Mouse (Mus musculus) hindbrain, postnatal 0 days (tissue): Measurements from ENCODE around the gene Abhd2. TPM values are rescaled to one million over a fixed set of nuclear protein-coding genes. Genes with fewer than 3 reads are reported as not detected.

Source experiments
- ATAC-seq: fragments of 200-750 bp; cut with Nextera tagmentation; 2 replicates; pipeline ENCODE4 v1.8.0; 2017; ENCODE audit warnings: mild to moderate bottlenecking, moderate TSS enrichment, moderate library complexity
- DNase-seq: peaks from one replicate; pipeline ENCODE4 v3.0.0-alpha.2; 2015; ENCODE audit warnings: low spot score
- H3K27ac ChIP-seq: fragments of 300-500 bp; sonication (generic); 2 replicates; pipeline ENCODE4 v1.5.1; 2014; ENCODE audit warnings: mild to moderate bottlenecking
- H3K27me3 ChIP-seq: fragments of 300-500 bp; sonication (generic); 2 replicates; pipeline ENCODE4 v1.6.1; 2014; ENCODE audit warnings: low read length, mixed read lengths; ENCODE audit not compliant: insufficient read depth
- H3K36me3 ChIP-seq: fragments of 300-500 bp; sonication (generic); 2 replicates; pipeline ENCODE4 v1.6.1; 2014; ENCODE audit warnings: low read length, mixed read lengths; ENCODE audit not compliant: insufficient read depth
- H3K4me1 ChIP-seq: fragments of 300-500 bp; sonication (generic); 2 replicates; pipeline ENCODE4 v1.6.1; 2014; ENCODE audit warnings: antibody characterized with exemption, low read length, mixed read lengths; ENCODE audit not compliant: insufficient read depth
- H3K4me2 ChIP-seq: fragments of 300-500 bp; sonication (generic); 2 replicates; pipeline ENCODE4 v1.6.1; 2014; ENCODE audit warnings: low read depth, mild to moderate bottlenecking, low read length, moderate library complexity, mixed read lengths
- H3K4me3 ChIP-seq: fragments of 300-500 bp; sonication (generic); 2 replicates; pipeline ENCODE4 v1.5.1; 2014; ENCODE audit warnings: low read length
- H3K9ac ChIP-seq: fragments of 300-500 bp; sonication (generic); replicated peaks from 2 replicates; pipeline ENCODE4 v1.6.1; 2014; ENCODE audit warnings: mild to moderate bottlenecking, low read length, moderate library complexity, mixed read lengths
- H3K9me3 ChIP-seq: fragments of 300-500 bp; sonication (generic); 2 replicates; pipeline ENCODE4 v1.6.1; 2016; ENCODE audit warnings: low read length, mixed read lengths
- CTCF ChIP-seq: IDR thresholded peaks from 2 replicates; pipeline ENCODE4 v1.5.1; 2016; ENCODE audit warnings: antibody characterized with exemption, control low read depth, low read depth
- WGBS: fragments of 180-500 bp; shearing (Covaris S2); extraction: QIAGEN DNeasy Blood & Tissue Kit; methylation state at CpG from one replicate; pipeline ENCODE4 v1.1.7; 2014; 5-methylcytosine and 5-hydroxymethylcytosine counted together
- polyA plus RNA-seq: library from polyadenylated mRNA; unstranded; fragments of >200 nt; fragmentation: Nextera tagmentation; extraction: Ambion mirVana; gene quantifications from 2 replicates; pipeline ENCODE4 v1.2.1, GENCODE M21; 2015
- total RNA-seq: library from RNA; depleted of rRNA; stranded (reverse); fragments of >200 nt; gene quantifications from 2 replicates; pipeline ENCODE4 v1.2.3, GENCODE M21; 2014

Abhd2 gene
- total and polyA plus RNA-seq, 2 experiments from 2014 or later, result 23.9 to 92.3 TPM

- Histone ChIP-seq H3K9ac (no peak overlapping the region), H3K4me3 (no peak overlapping the region), H3K27me3 (no peaks in the 10 kb centered on the region), H3K27ac (no peak overlapping the region), H3K4me1 (peaks cover 5% of the 10 kb centered on the region; the same call in 1 of the 2 replicates), H3K4me2 (no peak overlapping the region), H3K36me3 (no peaks in the 10 kb centered on the region), H3K9me3 (no peaks in the 10 kb centered on the region)
- DNase-seq, result no peak
- TF ChIP-seq CTCF, result no peak
- ATAC-seq, result no peak
- 89% methylated on average over 10 of the region's 10 CpGs for WGBS
Observed at GRCm38 (mm10) chr7:79232048-79232447, 41.0 kb upstream of the Abhd2 start.

DNA sequence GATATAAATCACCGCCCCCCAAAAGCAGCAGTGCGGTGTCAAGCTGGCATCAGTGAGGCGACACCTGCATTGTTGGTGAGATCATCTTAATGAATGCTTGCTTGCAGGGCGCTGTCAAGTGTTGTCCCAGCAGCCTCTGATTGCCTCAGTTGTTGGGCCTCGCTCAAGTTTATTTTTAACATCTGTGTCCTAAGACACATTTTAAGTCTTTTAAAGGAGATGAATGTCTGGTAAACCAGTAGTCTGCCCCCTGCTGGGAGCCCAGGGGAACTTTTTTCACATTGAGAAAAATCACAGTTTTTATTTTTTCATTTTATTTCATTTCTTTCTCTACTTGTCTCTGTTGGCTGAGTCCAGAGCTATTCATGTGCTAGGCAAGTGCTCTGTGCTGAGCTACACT, 34.3 kb upstream of the Abhd2 start:
- 78% methylated on average over 5 of the region's 5 CpGs for WGBS
- Histone ChIP-seq H3K4me1 (no peaks in the 10 kb centered on the region), H3K9me3 (no peaks in the 10 kb centered on the region), H3K9ac (no peak overlapping the region), H3K27me3 (no peaks in the 10 kb centered on the region), H3K27ac (no peak overlapping the region), H3K4me3 (no peak overlapping the region), H3K4me2 (no peak overlapping the region), H3K36me3 (no peaks in the 10 kb centered on the region)
- ATAC-seq (no peak), DNase-seq (peak; percentile 41)
- peak; percentile 66 for TF ChIP-seq CTCF

DNA sequence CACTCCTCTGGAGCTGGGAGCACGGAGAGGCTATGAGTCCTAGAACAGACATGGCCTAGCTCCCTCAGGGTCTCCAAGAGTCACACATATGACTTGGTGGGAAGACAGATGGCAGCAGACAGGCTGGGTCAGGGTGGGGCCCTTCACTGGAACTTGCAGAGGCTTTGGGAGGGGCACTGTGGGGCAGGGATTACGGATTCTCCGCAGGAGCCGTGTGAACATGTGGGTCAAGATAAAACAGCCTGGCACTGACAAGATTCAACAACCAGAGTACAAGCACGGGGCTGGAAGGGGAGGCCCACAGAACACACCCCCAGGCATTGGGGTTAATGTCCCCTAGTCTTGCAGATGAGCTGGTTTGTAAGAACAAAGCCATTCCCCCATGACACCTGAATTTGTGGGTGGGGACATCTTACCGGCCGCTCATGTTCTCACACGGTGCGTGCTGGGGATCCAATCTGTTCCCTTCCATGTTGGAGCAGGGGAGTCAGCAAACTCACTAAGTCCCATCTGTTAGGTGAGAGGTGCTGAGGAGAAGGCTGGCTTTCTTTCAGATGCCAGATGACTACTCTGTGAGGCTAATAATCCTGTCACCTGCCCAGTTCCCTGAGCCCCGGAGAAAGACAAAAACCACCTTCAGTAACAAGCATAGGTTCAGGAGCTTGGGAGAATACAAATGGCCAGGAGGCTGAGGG, 30.9 kb upstream of the Abhd2 start:
- H3K27me3 ChIP-seq, result no peaks in the 10 kb centered on the region
- TF ChIP-seq CTCF, result no peak
- no peaks in the 10 kb centered on the region for H3K36me3 ChIP-seq
- DNase-seq, result peak; percentile 39
- peak; percentile 46 for ATAC-seq
- H3K9me3 ChIP-seq, result no peaks in the 10 kb centered on the region
- 0 out of 2 replicates have a peak, but pooled peaks cover under 1% of the 10 kb centered on the region for H3K4me1 ChIP-seq
- H3K4me3 ChIP-seq, result no peak overlapping the region
- H3K4me2 ChIP-seq, result no peak overlapping the region
- 65% methylated on average over 10 of the region's 10 CpGs for WGBS
- H3K27ac ChIP-seq, result peak overlapping the region; percentile 4; the same call in 1 of the 2 replicates
- H3K9ac ChIP-seq, result no peak overlapping the region

GRCm38 (mm10) chr7:79243236-79243635, 29.8 kb upstream of the Abhd2 start:
- DNase-seq (no peak), ATAC-seq (no peak)
- no peak overlapping the region for H3K9ac ChIP-seq
- H3K4me2 ChIP-seq, result no peak overlapping the region
- no peaks in the 10 kb centered on the region for H3K36me3 ChIP-seq
- peaks cover 9% of the 10 kb centered on the region; the same call in 1 of the 2 replicates for H3K4me1 ChIP-seq
- no peak overlapping the region for H3K4me3 ChIP-seq
- no peak overlapping the region for H3K27ac ChIP-seq
- no peaks in the 10 kb centered on the region for H3K27me3 ChIP-seq
- WGBS, result 64% methylated on average over 4 of the region's 4 CpGs
- H3K9me3 ChIP-seq, result no peaks in the 10 kb centered on the region
- TF ChIP-seq CTCF, result no peak

DNA sequence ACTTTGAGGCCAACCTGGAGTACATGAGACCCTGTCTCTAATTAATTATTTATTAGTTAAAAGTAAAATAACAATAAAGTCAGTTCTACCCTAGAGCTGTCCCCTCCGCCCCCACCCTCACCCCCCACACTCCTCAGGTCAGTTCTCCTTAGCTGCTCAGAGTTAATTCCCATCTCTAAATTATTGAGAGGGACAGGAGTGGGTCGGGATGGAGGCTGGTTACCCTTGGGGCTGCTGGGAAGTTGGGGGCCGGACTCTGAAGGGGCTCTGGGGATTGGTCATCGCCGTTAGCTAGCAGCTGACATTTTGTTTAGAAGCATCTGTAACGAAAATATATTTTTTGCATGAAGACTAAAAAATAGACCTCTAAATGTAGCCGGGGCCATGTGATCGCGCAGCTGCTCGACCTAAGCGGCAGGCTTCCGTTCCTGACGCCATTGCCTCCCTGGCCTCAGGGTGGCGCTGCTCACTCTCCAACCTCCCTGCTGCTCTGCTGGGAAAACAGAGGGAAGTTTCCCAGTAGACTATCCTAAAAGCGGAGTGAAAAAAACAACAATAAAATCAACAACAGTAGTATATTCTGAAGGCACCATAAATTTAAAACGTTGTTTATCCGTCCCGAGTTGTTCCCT, 26.8 kb upstream of the Abhd2 start:
- ATAC-seq (peak; percentile 65), DNase-seq (peak; percentile 81)
- no peaks in the 10 kb centered on the region for H3K27me3 ChIP-seq
- WGBS, result 15% methylated on average over 18 of the region's 18 CpGs
- no peak overlapping the region for H3K4me3 ChIP-seq
- peak; percentile 88 for TF ChIP-seq CTCF
- no peaks in the 10 kb centered on the region for H3K9me3 ChIP-seq
- no peaks in the 10 kb centered on the region for H3K36me3 ChIP-seq
- H3K4me1 ChIP-seq, result peaks cover 9% of the 10 kb centered on the region; the same call in 1 of the 2 replicates
- H3K27ac ChIP-seq, result no peak overlapping the region
- H3K4me2 ChIP-seq, result peak overlapping the region; percentile 35
- H3K9ac ChIP-seq, result no peak overlapping the region

DNA sequence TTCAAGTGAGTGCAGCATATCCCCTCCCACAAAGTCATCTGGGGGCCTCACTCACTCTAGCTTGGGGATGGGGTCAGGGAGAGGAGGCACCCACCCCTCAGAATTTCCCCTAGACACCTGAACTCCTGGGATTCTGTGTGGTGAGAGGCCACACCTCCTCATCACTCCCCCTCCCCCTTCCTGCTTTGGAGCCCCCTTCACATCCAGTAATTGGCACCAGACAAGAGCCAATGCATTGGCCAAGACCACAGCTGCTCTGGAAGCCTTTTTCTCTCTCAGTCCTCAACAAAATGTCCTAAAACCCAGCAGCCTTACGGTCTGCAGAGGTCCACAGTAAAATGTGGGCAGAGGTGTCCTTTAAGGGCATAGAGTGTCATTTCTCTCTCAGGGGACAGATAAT, 25.6 kb upstream of the Abhd2 start:
- 52% methylated on average over 1 of the region's 1 CpGs for WGBS
- no peak overlapping the region for H3K4me2 ChIP-seq
- H3K27me3 ChIP-seq, result no peaks in the 10 kb centered on the region
- no peaks in the 10 kb centered on the region for H3K9me3 ChIP-seq
- H3K9ac ChIP-seq, result no peak overlapping the region
- H3K36me3 ChIP-seq, result no peaks in the 10 kb centered on the region
- TF ChIP-seq CTCF, result no peak
- no peak overlapping the region for H3K27ac ChIP-seq
- no peak overlapping the region for H3K4me3 ChIP-seq
- H3K4me1 ChIP-seq, result peaks cover 9% of the 10 kb centered on the region; the same call in 1 of the 2 replicates
- DNase-seq, result peak; percentile 48
- peak; percentile 38 for ATAC-seq
